Mouse (Mus musculus): Measurements from ENCODE around the gene Chd5. TPM values are rescaled to one million over a fixed set of nuclear protein-coding genes. Genes with fewer than 3 reads are reported as not detected.

Chd5 gene
- polyA plus RNA-seq, 1 experiment from 2014 or later, result 0.96 TPM

DNA sequence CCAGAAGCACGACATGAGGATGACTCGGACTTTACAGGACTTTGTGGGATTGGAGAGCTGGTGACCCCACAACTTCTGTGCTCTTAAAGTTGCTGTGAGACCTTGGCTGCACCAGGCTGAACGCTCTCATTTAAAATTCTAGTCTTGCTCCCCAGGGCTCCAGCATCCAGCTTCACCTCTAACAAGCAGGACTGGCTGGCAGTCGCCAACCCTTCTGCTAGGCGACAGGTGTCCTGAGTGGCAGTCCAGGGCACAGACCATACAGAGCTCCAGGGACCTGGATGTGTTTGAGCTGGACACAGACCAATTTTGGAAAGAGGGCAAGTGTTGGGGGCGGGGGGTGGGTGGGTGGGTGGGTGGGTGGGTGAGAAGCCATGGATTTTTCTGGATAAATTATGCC lies 679 bp upstream of the Chd5 start:
- TF ChIP-seq CTCF (IDR thresholded peaks at IDR 0.05), result no peak
- no peak for DNase-seq (ENCODE audit: low read depth, low spot score)
- no peak for ATAC-seq
- in situ Hi-C loops (cut with MboI; ENCODE audit: low pct_unique_long_range_greater_than_20kb), result no loop called here
- ChIA-PET POLR2A (no interaction called here), CTCF (interaction anchor here (1.1 kb wide), 1 partner anchor 97 kb away, joined by 4 read pairs; no protein-coding TSS in a partner anchor)
- no peaks in the 10 kb centered on the region for H3K27me3 ChIP-seq

DNA sequence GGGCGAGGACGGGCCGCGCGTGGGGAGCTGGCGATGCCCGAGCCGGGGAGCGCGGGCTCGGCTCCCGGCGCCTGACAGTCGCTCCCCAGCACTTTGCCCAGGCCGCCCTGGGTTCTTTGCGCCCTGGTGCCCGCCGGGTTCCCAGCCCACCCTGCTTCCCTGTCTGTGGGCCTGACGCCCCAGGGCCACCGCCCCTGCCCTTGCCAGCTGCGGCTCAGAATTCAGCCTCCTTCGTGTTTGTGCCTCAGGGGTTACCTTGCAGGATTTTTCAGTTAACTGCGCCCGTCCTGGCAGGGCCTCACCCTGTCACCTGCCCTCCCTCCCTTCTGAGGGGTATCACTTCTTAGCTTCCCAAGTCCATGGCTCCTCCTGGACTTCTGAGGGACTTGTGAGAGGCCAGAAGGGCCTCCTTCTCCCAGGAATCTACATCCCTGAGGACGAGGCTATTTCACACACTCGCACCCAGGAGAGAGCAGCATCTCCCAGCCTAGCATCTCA lies 891 bp downstream of the Chd5 start:
- ATAC-seq, result no peak
- CTCF ChIA-PET, result interaction anchor here (0.7 kb wide), 1 partner anchor 95 kb away, joined by 3 read pairs; no protein-coding TSS in a partner anchor
- in situ Hi-C loops (cut with MboI; ENCODE audit: low pct_unique_long_range_greater_than_20kb), result no loop called here
- no peaks in the 10 kb centered on the region for H3K27me3 ChIP-seq
- POLR2A ChIA-PET, result no interaction called here
- no peak for TF ChIP-seq CTCF (IDR thresholded peaks at IDR 0.05)
- no peak for DNase-seq (ENCODE audit: low read depth, low spot score)

DNA sequence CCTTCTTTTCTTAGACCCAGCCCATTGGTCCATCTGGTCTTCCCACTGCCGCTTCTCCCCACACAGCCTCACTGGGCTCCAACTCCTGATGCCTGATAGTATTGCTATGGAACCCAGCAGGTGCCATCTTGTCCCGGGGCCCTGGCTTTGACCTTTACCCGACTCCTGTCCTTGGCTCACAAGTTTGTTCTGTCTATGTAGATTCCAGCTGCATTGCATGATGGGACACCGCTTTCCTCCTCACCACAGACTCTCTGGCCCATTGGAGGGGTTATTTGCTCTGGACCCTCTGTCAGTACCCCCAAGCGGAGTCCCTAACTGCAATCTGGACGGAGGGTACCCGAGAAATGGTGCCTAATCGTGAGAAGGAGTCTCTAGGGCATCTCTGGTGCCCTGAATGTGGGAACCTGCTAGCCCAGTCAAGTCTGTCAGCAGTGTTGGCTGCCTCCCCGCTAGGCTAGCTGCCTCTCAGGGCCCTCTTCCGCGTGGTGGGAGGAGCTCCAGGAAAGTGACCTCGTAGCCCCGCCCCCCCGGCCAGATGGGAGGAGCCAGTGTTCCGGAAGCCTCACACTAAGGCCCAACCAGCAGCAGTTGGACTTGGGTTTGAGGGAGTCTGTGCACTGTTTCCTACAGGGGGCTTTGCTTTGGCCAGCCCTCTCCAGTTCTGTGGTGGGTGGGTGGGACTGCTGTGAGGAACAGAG lies 2.3 kb downstream of the Chd5 start:
- DNase-seq (ENCODE audit: low read depth, low spot score) (no peak), ATAC-seq (no peak)
- TF ChIP-seq CTCF (IDR thresholded peaks at IDR 0.05), result no peak
- CTCF ChIA-PET, result interaction anchor here (1.2 to 1.6 kb wide), 3 partner anchors 9 to 94 kb away, joined by 3 to 4 read pairs (median 4); no protein-coding TSS in a partner anchor
- POLR2A ChIA-PET, result no interaction called here
- in situ Hi-C loops (cut with MboI; ENCODE audit: low pct_unique_long_range_greater_than_20kb), result no loop called here
- no peaks in the 10 kb centered on the region for H3K27me3 ChIP-seq

DNA sequence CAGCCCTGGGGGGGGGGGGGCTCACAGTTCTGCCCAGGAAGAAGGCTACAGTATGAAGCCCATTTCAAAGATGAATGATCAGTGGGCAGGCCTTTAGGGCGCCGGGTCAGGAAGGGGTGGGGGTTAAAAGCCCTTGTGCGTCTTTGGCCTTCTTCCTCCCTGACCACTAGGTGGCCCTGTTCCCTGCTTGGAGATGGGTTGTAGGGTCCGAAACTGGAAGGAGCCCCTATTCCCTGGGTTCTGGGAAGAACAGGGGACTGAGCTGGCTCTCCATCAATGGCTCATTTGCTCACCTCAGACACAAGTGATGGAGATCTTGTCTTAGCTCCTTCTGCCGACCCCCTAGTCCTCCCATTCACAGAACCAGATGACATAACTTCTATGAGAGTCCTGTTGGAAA lies 4.8 kb downstream of the Chd5 start:
- ATAC-seq (no peak), DNase-seq (ENCODE audit: low read depth, low spot score) (no peak)
- CTCF ChIA-PET, result interaction anchor here (0.9 to 2.9 kb wide), 7 partner anchors 10 to 86 kb away, joined by 3 to 17 read pairs (median 3); no protein-coding TSS in a partner anchor
- no peak for TF ChIP-seq CTCF (IDR thresholded peaks at IDR 0.05)
- H3K27me3 ChIP-seq, result no peaks in the 10 kb centered on the region
- in situ Hi-C loops (cut with MboI; ENCODE audit: low pct_unique_long_range_greater_than_20kb), result no loop called here
- POLR2A ChIA-PET, result interaction anchor here (1.0 kb wide), 1 partner anchor 68 kb away, joined by 3 read pairs; no protein-coding TSS in a partner anchor

DNA sequence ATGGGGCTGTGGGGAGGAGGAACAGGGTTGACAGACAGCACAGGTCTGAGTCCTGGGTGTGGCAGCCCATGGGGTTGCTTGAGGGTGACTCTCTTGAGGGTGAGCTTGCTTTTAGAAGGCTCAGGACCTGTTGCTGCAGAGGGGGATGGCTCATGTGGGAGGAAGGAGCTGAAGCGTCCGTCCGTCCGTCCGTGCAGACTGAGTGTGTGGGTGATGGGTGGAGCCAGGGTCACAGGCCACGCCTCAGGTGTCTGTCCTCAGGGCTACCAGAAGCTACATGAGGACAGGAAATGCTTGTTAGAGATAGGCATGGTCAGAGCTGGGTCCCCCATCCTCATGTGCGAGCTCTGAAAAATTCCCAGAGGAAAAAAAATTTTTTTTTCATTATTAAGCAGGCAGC lies 6.2 kb downstream of the Chd5 start:
- POLR2A ChIA-PET, result interaction anchor here (1.1 kb wide), 1 partner anchor 12 kb away, joined by 5 read pairs; no protein-coding TSS in a partner anchor
- no peaks in the 10 kb centered on the region for H3K27me3 ChIP-seq
- in situ Hi-C loops (cut with MboI; ENCODE audit: low pct_unique_long_range_greater_than_20kb), result loop anchor here (5.0 kb wide), 1 partner anchor 73 kb away; no protein-coding TSS in a partner anchor
- TF ChIP-seq CTCF (IDR thresholded peaks at IDR 0.05), result no peak
- DNase-seq (ENCODE audit: low read depth, low spot score), result no peak
- CTCF ChIA-PET, result interaction anchor here (0.8 to 2.9 kb wide), 11 partner anchors 9 to 90 kb away, joined by 3 to 17 read pairs (median 5); no protein-coding TSS in a partner anchor
- peak; percentile 26 for ATAC-seq

DNA sequence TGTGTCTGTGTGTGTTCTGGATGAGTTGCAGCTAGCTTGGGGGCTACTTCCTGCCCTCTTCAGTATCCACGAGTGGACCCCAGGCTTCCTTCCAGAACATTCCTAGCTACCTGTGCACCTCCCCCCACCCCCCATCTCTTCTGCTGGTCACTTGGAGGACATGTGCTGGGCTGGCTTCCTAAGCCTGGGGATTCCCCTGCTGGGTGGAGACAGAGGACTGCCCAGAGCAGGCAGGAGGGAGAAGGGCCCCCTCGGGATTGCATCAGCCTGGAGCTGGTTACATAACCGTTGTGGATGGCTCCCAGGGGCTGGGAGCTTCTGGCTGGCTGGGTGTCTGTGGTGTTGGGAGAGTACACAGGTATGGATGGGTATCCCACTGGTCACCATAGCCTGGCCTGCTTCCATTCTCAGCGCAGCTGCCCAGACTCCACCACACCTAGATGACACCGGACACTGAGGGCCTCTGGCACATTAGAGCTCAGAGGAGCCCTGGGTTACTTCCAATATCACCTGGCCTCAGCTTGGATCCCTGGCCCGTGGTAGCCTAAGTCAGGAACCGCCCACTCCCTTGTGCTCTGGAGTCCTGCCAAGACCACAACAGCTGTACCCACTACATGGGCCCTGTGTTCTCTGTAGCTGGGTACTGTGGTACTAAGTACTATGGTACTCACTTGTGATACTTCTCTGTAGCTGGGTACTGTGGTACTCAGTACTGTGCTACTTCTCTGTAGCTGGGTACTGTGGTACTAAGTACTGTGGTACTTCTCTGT lies 6.9 kb downstream of the Chd5 start:
- CTCF ChIA-PET, result interaction anchor here (0.8 to 2.9 kb wide), 10 partner anchors 8 to 90 kb away, joined by 3 to 17 read pairs (median 4); no protein-coding TSS in a partner anchor
- DNase-seq (ENCODE audit: low read depth, low spot score) (peak; percentile 71), ATAC-seq (peak; percentile 46)
- in situ Hi-C loops (cut with MboI; ENCODE audit: low pct_unique_long_range_greater_than_20kb), result loop anchor here (5.0 kb wide), 1 partner anchor 72 kb away; no protein-coding TSS in a partner anchor
- POLR2A ChIA-PET, result interaction anchor here (0.6 to 1.1 kb wide), 2 partner anchors 12 to 361 kb away, joined by 4 to 5 read pairs; no protein-coding TSS in a partner anchor
- no peak for TF ChIP-seq CTCF (IDR thresholded peaks at IDR 0.05)
- no peaks in the 10 kb centered on the region for H3K27me3 ChIP-seq

DNA sequence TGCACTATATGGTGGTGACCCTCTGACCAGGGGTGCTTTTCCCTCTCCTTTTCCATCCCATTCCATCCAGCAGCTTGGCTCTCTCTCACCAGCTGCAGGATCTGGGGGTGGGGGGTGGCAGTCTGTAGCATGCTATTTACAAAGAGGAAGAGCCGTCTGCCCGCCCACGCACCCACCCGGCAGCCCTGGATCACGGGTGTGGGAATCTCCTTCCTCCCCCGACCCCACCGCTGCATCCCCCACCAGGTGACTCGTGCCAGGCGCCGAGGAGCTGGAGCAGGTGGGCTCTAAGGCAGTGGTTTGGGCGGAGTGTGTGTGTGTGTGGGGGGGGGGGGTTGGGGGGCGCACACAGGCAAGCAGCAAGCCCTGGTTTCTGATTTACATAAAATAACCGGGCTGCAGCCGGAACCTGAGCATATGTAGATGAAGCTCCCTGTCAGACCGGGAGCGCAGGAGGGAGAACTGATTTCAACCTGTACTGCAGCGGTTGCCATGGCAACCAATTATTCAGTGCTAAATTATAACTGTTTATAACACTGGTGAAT lies 11.5 kb downstream of the Chd5 start:
- ChIA-PET CTCF (no interaction called here), POLR2A (no interaction called here)
- no peaks in the 10 kb centered on the region for H3K27me3 ChIP-seq
- in situ Hi-C loops (cut with MboI; ENCODE audit: low pct_unique_long_range_greater_than_20kb), result loop anchor here (5.0 kb wide), 1 partner anchor 67 kb away; no protein-coding TSS in a partner anchor
- no peak for TF ChIP-seq CTCF (IDR thresholded peaks at IDR 0.05)
- ATAC-seq (no peak), DNase-seq (ENCODE audit: low read depth, low spot score) (no peak)

DNA sequence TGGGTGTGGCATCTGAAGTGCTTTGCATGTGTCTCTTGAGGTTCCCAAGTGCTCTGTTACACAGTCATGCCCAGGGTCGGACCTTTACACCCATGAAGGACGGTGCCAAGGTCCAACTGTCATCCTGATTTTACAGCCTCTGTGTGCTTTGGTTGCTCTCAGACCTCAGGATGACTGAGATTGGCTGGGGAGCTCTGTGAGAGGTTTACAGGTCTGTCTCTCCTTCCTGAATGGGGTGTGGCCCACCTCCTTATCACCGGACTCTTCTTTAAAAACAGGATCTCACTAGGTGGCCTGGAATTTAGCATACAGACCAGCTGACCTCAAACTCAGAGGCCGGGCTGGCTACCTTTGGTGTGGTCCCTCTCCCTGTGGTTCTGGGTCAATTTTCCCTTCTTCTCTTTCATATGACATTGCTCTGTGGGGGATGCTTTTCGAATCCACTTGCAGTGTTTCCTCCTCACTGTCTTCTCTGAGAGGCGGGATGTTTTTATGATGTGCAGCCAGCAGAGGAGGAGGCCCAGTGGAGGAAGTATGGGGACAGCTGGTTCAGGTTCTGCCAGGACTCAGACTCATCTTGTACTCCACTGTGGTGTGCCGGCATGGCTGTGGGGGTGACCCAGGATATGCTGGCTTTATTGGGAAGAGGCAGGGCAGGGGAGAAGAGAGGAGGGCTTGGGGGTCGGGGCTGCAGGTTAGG lies 12.4 kb downstream of the Chd5 start:
- ChIA-PET CTCF (no interaction called here), POLR2A (no interaction called here)

DNA sequence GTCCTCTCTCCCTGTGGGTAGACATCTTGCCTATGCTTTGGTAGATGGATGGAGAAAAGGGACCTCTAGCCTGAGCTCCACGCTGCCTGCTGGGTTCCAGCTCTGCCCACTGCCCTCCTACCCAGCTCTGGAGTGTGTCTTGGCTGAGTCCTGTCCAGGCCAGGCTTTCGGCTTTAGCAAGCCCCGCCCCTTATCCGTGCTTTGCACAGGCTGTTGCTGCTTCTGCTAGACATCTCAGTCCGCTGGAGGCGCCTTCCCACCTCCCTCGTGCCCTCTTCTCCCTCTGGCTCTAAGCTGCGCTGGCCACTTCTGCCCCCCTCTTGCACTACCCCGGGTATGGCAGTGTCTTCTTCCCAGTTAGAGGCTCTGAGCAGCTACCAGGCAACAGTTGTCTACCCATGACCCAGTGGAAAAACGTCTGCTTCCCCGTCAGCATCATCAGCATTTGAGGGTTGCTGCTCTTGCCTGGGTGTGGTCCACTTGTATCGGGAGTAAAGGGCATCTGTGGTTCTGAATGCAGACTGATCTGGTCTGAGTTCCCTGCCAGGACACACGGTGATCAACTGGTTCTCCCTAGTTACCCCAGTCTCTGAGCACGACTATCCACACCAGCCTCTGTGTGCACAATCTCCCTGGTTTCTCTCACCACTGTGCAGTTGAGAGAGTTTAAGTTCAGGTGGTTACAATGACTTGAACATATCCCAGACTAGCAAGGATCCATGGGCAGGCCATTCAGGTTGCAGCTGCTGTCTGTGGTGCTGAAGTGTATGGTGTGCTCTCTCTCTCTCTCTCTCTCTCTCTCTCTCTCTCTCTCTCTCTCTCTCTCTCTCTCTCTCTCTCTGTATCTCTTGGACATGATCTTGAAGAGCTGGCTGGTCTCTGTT lies 13.2 kb downstream of the Chd5 start:
- DNase-seq (ENCODE audit: low read depth, low spot score) (no peak), ATAC-seq (no peak)
- no peak for TF ChIP-seq CTCF (IDR thresholded peaks at IDR 0.05)
- ChIA-PET POLR2A (no interaction called here), CTCF (no interaction called here)
- H3K27me3 ChIP-seq, result no peaks in the 10 kb centered on the region
- in situ Hi-C loops (cut with MboI; ENCODE audit: low pct_unique_long_range_greater_than_20kb), result no loop called here

More for the DNA sequence above, 12.4 kb downstream of the Chd5 start:
- no peak for ATAC-seq
- in situ Hi-C loops (cut with MboI; ENCODE audit: low pct_unique_long_range_greater_than_20kb), result no loop called here
- no peaks in the 10 kb centered on the region for H3K27me3 ChIP-seq
- no peak for DNase-seq (ENCODE audit: low read depth, low spot score)
- no peak for TF ChIP-seq CTCF (IDR thresholded peaks at IDR 0.05)
